Mouse (Mus musculus): ENCODE measurements around the gene H2-Ob. TPM values are rescaled to one million over a fixed set of nuclear protein-coding genes. Genes with fewer than 3 reads are reported as not detected.

Gene H2-Ob
- polyA plus RNA-seq, 1 experiment from 2014 or later, result not detected

DNA sequence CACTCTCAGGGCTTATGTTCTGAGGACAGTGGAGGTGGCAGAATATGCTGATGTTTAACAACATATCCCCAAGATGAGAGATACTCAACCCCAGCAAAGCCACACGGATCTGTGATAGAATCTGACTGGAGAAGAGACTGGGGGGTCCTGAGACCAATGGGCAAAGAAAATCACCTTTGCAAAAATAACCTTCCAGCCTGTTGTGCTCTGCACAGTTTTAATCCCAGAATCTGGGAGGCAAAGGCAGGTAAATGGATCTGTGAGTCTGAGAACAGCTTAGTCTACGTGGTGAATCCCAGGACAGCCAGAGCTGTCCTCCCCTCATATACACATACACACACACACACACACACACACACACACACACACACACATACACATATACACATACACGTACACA, 10.7 kb downstream of the H2-Ob start:
- WGBS, result 38% methylated on average over 3 of the region's 3 CpGs
- no peak overlapping the region for H3K27ac ChIP-seq (replicated peaks)

DNA sequence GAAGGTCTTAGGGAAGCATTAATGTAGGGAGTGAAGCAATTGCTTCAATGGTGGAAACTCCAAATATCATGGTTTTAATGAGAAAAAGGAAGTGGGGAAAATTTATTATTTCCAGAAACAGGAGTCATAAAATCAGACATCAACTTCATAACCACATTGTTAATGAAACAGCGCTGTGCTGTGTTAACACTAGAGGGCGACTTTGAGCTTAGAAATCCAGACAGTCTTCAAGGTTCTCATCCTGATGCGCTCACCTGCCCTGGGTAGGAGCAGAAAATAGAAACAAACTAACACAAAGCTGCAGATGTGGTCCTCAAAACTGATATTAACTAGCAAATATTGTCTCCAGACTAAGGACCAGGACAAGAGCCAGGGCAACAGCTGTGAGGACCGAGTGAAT, 11.2 kb downstream of the H2-Ob start:
- 23% methylated on average over 4 of the region's 4 CpGs for WGBS
- H3K36me3 ChIP-seq, result no peaks in the 10 kb centered on the region

More for the DNA sequence above, 10.7 kb downstream of the H2-Ob start:
- Histone ChIP-seq H3K4me2 (replicated peaks) (no peak overlapping the region), H3K4me3 (no peak overlapping the region), H3K4me1 (no peaks in the 10 kb centered on the region), H3K36me3 (no peaks in the 10 kb centered on the region), H3K9me3 (no peaks in the 10 kb centered on the region), H3K9ac (replicated peaks) (no peak overlapping the region), H3K27me3 (no peaks in the 10 kb centered on the region; the same call in 1 of the 2 replicates)
- no peak for ATAC-seq (ENCODE audit: low FRiP score, low read depth)

DNA sequence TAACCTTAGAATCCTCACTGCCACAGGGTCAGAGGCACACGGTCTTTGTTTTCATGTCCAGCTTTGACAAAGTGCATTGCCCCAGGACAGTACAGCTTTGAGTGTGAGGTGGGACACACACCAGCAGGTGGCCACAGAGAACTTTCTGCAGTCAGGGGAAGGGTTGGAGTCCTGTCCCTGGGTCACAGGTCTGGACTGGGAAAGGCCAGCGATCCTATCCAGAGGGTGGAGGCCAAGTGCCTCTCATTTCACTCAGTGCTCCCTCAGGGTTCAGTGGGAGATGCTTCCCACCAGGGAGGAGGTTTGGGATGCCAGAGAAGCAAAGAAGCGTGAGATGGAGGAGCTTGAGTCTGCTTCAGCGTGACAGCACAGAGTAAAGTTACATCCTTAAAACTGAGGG, 13.0 kb downstream of the H2-Ob start:
- Histone ChIP-seq H3K27me3 (no peaks in the 10 kb centered on the region; the same call in 1 of the 2 replicates), H3K4me2 (replicated peaks) (no peak overlapping the region), H3K4me1 (no peaks in the 10 kb centered on the region), H3K9me3 (no peaks in the 10 kb centered on the region), H3K27ac (replicated peaks) (no peak overlapping the region), H3K4me3 (no peak overlapping the region), H3K9ac (replicated peaks) (no peak overlapping the region), H3K36me3 (no peaks in the 10 kb centered on the region)
- WGBS, result 55% methylated on average over 4 of the region's 4 CpGs
- ATAC-seq (ENCODE audit: low FRiP score, low read depth), result no peak

More for the DNA sequence above, 11.2 kb downstream of the H2-Ob start:
- H3K27ac ChIP-seq (replicated peaks), result no peak overlapping the region
- no peaks in the 10 kb centered on the region for H3K9me3 ChIP-seq
- no peak for ATAC-seq (ENCODE audit: low FRiP score, low read depth)
- no peaks in the 10 kb centered on the region for H3K4me1 ChIP-seq
- no peak overlapping the region for H3K4me2 ChIP-seq (replicated peaks)
- H3K4me3 ChIP-seq, result no peak overlapping the region
- no peak overlapping the region for H3K9ac ChIP-seq (replicated peaks)
- no peaks in the 10 kb centered on the region; the same call in 1 of the 2 replicates for H3K27me3 ChIP-seq

DNA sequence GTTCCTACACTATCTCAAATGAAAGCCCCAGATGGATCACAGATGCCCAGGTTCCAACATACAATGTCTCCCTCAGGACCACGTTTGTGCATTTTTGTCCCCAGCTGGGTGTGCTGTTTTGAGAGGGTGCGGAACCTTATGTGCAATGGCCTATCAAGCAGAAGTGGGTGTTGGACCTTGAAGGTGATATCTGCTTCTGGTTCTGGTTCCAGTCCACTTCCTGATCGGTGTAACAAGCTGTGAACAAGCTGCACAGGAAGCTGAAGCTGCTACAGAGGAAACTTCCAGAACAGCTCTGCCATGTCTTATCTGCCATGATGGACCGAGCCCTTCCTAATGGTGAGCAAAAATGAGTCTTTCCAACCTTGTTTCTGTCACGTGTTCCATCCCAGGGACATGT, 17.8 kb downstream of the H2-Ob start:
- WGBS, result 83% methylated on average over 5 of the region's 5 CpGs
- Histone ChIP-seq H3K27ac (replicated peaks) (no peak overlapping the region), H3K36me3 (no peaks in the 10 kb centered on the region), H3K9me3 (no peaks in the 10 kb centered on the region), H3K4me3 (no peak overlapping the region), H3K4me2 (replicated peaks) (no peak overlapping the region), H3K27me3 (peaks cover 6% of the 10 kb centered on the region; the same call in 1 of the 2 replicates), H3K4me1 (no peaks in the 10 kb centered on the region), H3K9ac (replicated peaks) (no peak overlapping the region)
- no peak for ATAC-seq (ENCODE audit: low FRiP score, low read depth)

DNA sequence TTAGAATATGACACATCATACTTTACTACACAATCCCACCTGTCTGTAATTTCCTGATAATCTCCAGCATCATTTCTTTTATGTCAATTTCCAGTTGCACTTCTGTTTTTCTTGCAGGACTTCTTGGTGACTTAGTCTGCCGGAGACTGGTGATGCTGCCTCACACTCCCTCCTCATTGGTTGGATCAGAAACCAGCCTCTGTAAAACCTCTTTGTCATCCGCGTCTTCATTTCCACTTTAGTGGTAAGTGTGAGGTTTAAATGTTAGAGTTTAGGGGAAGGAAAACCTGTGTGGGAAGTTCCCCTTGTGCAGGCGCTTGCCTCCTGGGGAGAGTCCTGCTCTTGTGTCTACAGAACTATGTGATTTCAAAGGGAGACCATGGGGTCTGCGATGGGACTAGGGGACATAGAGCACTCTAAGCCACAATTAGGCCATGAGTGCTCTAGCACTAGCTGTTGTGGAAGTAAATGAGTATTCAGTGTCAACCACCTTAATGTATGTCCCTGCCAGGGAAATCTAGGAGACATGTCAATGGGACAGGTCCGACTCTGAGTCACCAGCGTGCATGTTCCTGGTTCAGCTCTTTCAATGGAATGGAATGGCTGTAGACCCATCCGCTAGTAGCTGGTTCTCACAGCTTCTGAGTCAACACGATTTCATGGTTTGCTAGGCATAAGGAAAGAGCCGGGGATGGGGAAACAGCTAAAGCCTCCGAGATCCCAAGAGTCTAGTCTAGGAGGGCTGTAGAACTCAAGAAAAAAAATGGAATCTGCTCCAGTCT, 19.1 kb downstream of the H2-Ob start, which contains the start of gene H2-Ab1:
H2-Ab1 (plus strand) TSS at position 96 of the 782 bp plus-strand sequence.
- Histone ChIP-seq H3K9me3 (no peaks in the 10 kb centered on the region), H3K27ac (replicated peaks) (no peak within 1 kb of the TSS), H3K9ac (replicated peaks) (no peak within 1 kb of the TSS), H3K4me1 (no peaks in the 10 kb centered on the region), H3K4me3 (no peak within 1 kb of the TSS), H3K36me3 (no peaks in the 10 kb centered on the region), H3K27me3 (peaks cover 6% of the 10 kb centered on the region), H3K4me2 (replicated peaks) (no peak within 1 kb of the TSS)
- 74% methylated on average over 11 of the region's 11 CpGs for WGBS
- ATAC-seq (ENCODE audit: low FRiP score, low read depth), result no peak

DNA sequence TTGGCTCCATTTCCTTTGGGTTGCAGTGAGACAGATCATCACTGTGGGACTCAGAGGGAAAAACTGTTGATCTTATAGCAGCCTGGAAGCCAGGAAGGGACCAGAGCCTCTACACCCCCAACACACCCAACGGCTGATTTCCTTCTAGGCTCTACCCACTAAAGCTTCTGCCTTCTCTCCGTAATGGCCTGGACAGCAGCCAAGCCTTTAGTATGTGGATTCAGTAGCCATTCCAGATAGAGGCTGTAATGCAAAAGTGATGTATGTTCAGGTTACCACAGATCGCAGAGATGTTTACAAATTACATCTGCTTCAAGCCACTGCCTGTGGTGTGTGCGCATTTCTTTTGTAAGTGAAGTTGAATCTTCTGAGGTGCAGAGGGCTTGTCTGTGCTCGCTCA, 21.8 kb downstream of the H2-Ob start:
- H3K9ac ChIP-seq (replicated peaks), result no peak overlapping the region
- no peaks in the 10 kb centered on the region for H3K9me3 ChIP-seq
- no peak overlapping the region for H3K4me2 ChIP-seq (replicated peaks)
- 88% methylated on average over 5 of the region's 5 CpGs for WGBS
- H3K27ac ChIP-seq (replicated peaks), result no peak overlapping the region
- H3K4me1 ChIP-seq, result peaks cover 16% of the 10 kb centered on the region
- peaks cover 27% of the 10 kb centered on the region for H3K27me3 ChIP-seq
- no peak overlapping the region for H3K4me3 ChIP-seq
- ATAC-seq (ENCODE audit: low FRiP score, low read depth), result no peak
- no peaks in the 10 kb centered on the region for H3K36me3 ChIP-seq

DNA sequence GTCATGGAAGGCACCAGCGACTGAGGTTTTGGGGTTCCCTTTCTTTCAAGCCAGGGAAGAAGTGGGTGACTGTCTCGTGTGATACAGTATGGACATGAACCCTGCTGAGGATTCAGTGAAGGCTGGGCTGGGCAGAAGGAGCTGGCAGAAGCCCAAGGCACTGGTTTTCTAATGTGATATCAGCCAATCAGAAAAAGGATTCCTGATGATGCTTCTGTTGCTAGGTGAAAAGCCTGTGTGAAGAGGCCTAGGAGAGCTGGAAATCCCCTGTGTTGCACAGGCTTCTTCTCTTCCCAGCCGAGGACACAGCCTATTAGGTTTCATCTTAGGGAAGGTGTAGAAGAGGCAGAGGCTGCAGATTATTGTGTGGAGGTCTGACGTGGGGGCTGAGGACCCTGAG, 22.8 kb downstream of the H2-Ob start:
- Histone ChIP-seq H3K9me3 (no peaks in the 10 kb centered on the region), H3K4me1 (peaks cover 16% of the 10 kb centered on the region), H3K36me3 (no peaks in the 10 kb centered on the region), H3K4me3 (no peak overlapping the region), H3K4me2 (replicated peaks) (no peak overlapping the region), H3K27ac (replicated peaks) (no peak overlapping the region), H3K9ac (replicated peaks) (no peak overlapping the region), H3K27me3 (peaks cover 28% of the 10 kb centered on the region)
- WGBS, result 31% methylated on average over 4 of the region's 4 CpGs
- peak; percentile 56 for ATAC-seq (ENCODE audit: low FRiP score, low read depth)

DNA sequence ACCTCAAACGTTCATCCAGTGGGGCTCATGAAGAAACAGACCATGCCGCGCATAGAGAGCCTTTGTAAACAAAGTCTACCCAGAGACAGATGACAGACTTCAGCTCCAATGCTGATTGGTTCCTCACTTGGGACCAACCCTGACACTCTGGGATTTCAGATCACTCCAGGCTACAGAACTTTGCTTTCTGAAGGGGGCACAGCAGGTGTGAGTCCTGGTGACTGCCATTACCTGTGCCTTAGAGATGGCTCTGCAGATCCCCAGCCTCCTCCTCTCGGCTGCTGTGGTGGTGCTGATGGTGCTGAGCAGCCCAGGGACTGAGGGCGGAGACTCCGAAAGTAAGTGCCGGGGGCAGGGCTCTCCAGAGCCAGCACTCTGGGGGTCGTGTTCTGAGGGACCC, 24.4 kb downstream of the H2-Ob start:
- Histone ChIP-seq H3K4me1 (peaks cover 16% of the 10 kb centered on the region), H3K36me3 (no peaks in the 10 kb centered on the region), H3K9me3 (no peaks in the 10 kb centered on the region), H3K27ac (replicated peaks) (no peak overlapping the region), H3K27me3 (peaks cover 28% of the 10 kb centered on the region), H3K9ac (replicated peaks) (peak overlapping the region; percentile 41), H3K4me2 (replicated peaks) (peak overlapping the region; percentile 98), H3K4me3 (peak overlapping the region; percentile 56)
- WGBS, result under 1% methylated on average over 8 of the region's 8 CpGs
- peak; percentile 80 for ATAC-seq (ENCODE audit: low FRiP score, low read depth)

DNA sequence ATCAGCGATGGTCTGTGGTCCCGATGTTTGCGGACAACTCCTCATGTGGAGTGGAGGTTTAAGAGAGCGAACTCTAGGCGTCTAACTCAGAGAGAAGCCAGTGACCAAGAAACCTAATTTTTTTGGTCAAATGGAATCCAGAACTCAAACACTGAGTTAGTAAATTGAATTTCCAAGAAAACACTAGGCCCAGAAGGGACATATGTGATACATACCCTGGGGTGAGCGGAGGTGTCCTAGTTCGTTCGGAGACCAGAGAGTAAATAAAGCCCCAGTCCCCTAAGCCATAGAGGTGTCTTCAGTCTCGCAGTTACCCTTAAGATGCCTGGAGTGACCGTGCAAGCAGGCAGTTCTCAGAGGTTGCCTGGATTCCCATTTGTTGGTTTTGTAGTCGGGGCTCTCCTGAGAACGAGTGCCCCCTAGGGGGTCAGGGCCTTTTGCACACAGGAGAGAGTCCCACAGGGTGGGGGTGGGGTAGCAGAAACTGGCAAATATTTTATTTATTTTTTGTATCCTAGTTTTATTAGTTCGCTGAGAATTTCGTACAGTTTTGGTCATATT, 25.2 kb downstream of the H2-Ob start:
- H3K4me3 ChIP-seq, result peak overlapping the region; percentile 56
- H3K36me3 ChIP-seq, result no peaks in the 10 kb centered on the region
- 3% methylated on average over 14 of the region's 14 CpGs for WGBS
- no peak overlapping the region for H3K27ac ChIP-seq (replicated peaks)
- H3K27me3 ChIP-seq, result peaks cover 28% of the 10 kb centered on the region
- peak overlapping the region; percentile 98 for H3K4me2 ChIP-seq (replicated peaks)
- peaks cover 16% of the 10 kb centered on the region for H3K4me1 ChIP-seq
- H3K9me3 ChIP-seq, result no peaks in the 10 kb centered on the region
- H3K9ac ChIP-seq (replicated peaks), result no peak overlapping the region
- ATAC-seq (ENCODE audit: low FRiP score, low read depth), result no peak

DNA sequence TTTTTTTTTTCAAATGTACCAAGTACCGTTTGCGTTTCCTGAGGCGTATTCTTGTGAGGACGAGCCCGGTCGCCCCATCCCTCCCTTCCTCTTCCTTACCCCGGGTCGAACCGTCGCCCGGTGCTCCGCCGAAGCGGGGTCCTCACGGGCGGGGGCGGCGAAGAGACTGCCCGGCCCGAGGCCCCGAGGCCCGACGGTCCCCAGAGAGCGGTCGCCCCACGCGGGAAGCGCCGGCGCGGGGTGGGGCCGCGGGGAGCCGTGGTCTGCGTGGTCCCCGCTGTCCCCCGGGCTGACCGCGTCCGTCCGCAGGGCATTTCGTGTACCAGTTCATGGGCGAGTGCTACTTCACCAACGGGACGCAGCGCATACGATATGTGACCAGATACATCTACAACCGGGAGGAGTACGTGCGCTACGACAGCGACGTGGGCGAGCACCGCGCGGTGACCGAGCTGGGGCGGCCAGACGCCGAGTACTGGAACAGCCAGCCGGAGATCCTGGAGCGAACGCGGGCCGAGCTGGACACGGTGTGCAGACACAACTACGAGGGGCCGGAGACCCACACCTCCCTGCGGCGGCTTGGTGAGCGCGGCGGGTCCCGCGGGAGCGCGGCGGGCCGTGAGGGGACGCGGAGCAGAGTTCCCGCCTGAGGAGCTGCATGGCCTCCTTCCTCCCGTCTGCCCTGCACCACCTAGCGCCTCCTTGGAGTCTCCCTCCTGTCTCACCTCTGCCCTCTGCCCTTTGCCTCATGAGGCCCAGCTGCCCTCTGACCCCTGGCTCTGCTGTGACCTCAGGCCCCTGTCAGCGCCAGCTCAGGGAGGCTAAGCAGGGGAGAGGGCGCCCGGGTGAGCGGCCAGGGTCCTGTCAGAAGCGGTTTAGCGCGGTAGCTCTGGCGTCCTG, 26.0 kb downstream of the H2-Ob start:
- peak overlapping the region; percentile 56 for H3K4me3 ChIP-seq
- WGBS, result under 1% methylated on average over 93 of the region's 93 CpGs
- H3K27me3 ChIP-seq, result peaks cover 24% of the 10 kb centered on the region
- peaks cover 16% of the 10 kb centered on the region for H3K4me1 ChIP-seq
- ATAC-seq (ENCODE audit: low FRiP score, low read depth), result peak; percentile 53
- H3K36me3 ChIP-seq, result no peaks in the 10 kb centered on the region
- peak overlapping the region; percentile 65 for H3K9ac ChIP-seq (replicated peaks)
- no peak overlapping the region for H3K27ac ChIP-seq (replicated peaks)
- H3K9me3 ChIP-seq, result no peaks in the 10 kb centered on the region
- peak overlapping the region; percentile 98 for H3K4me2 ChIP-seq (replicated peaks)

DNA sequence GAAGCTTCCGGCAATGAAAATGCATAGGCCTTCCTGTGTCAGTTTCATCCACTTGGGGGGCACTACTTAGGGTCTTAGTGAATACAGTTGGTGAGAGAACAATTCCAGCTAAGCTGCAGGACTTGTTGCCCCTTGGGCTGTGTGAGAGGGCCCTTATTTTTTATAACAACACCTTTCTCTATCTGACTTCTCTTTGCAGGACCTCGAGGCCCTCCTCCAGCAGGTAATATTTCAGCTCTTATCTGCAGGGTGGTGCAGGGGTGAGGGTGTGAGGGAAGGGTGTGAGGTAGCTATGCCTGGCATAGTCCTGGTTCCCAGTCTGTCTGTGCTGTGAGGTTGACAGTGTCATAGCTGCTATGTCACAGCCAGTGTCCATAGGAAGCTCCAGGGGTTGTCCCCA, 29.6 kb downstream of the H2-Ob start:
- Histone ChIP-seq H3K36me3 (no peaks in the 10 kb centered on the region), H3K27ac (replicated peaks) (no peak overlapping the region), H3K27me3 (peaks cover 23% of the 10 kb centered on the region), H3K9ac (replicated peaks) (no peak overlapping the region), H3K4me2 (replicated peaks) (no peak overlapping the region), H3K4me1 (peaks cover 16% of the 10 kb centered on the region), H3K9me3 (no peaks in the 10 kb centered on the region), H3K4me3 (no peak overlapping the region)
- 81% methylated on average over 2 of the region's 2 CpGs for WGBS
- ATAC-seq (ENCODE audit: low FRiP score, low read depth), result no peak

DNA sequence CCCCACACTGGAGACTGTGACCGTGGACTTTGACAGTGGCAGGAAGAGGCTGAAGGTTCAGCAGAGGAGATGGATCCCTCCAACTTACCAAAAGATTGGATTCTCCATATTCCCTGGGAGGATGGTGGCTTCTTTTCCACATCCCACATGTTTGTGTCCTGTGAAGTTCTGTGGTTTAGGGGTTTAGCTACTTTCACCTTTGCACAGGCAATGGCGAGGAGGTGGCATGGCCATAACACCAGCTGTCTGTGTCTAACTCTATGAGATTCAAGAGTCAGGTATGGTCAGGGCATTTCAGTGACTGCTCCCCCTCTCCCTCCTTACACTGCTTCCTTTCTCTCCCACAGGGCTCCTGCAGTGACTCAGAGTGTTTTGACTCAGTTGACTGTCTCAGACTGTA, 30.0 kb downstream of the H2-Ob start:
- H3K36me3 ChIP-seq, result no peaks in the 10 kb centered on the region
- no peak overlapping the region for H3K4me3 ChIP-seq
- H3K9me3 ChIP-seq, result no peaks in the 10 kb centered on the region
- WGBS, result 90% methylated on average over 2 of the region's 2 CpGs
- no peak overlapping the region for H3K4me2 ChIP-seq (replicated peaks)
- H3K4me1 ChIP-seq, result peaks cover 15% of the 10 kb centered on the region
- H3K27me3 ChIP-seq, result peaks cover 20% of the 10 kb centered on the region
- no peak overlapping the region for H3K9ac ChIP-seq (replicated peaks)
- H3K27ac ChIP-seq (replicated peaks), result no peak overlapping the region
- ATAC-seq (ENCODE audit: low FRiP score, low read depth), result no peak
